Mouse (Mus musculus): ENCODE results near the gene Hist3h2ba. TPM values are rescaled to one million over a fixed set of nuclear protein-coding genes. Genes with fewer than 3 reads are reported as not detected.

Hist3h2ba gene
- total RNA-seq, 2 experiments from 2014 or later, result 82.1 to 87.0 TPM

DNA sequence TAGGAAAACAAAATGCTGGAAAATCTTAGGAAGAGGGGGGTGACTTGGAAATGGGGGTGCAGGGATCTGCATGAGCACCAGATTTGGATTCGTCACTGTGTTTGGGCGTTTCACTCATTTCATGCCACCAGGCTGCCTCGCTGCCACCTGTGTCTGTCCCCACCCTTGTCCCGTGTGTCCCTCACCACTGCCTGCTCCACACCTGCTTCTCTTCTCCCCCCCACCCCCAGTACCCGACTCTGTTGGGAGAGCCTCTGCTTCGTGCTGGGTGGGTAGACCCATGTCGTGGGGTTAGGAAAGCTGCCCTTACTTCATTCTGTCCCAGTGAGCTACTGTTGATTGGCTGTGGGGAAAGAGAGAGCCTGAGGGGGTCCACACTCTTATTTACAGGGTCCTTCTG is 35.9 kb downstream of the Hist3h2ba start:
- no peak for DNase-seq (ENCODE audit: low spot score in 2 of 2)

- no peak for DNase-seq (ENCODE audit: low spot score in 2 of 2)
These were observed 36.7 kb downstream of the Hist3h2ba start for GRCm38 (mm10) chr11:58985299-58985917.

- no peak for DNase-seq (ENCODE audit: low spot score in 2 of 2)
These were observed 40.4 kb downstream of the Hist3h2ba start for GRCm38 (mm10) chr11:58989166-58989565.

DNA sequence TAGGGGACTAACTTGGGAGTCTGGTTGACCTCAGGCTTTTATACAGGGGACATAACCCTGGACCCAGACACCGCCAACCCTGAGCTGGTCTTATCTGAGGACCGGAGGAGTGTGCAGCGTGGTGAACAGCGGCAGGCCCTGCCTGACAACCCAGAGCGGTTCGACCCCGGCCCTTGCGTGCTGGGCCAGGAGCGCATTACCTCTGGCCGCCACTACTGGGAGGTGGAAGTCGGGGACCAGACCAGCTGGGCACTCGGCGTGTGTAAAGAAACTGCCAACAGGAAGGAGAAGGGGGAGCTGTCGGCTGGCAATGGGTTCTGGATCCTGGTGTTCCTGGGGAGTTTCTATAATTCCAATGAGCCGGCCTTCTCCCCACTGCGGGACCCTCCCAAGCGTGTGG is 41.4 kb downstream of the Hist3h2ba start:
- DNase-seq (ENCODE audit: low spot score in 2 of 2), result no peak

DNA sequence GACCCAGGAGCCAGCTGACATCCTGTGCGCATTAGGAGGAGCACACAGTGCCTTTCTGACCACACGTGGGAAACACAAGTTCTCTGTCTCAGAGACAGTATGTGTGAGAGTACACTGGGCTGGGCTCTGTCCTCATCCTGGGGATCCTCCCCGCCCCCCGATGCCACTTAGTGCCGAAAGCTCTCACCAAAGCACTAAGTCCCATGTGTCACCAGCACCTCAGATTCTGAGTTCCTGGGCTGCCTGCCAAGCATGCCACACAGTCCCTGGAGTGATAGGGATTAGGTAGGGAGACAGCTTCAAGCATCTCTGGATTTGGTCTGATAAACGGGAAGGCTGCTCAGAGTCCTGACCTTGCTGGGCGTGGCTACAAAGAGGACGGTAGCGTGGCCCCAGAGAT is 42.1 kb downstream of the Hist3h2ba start:
- no peak for DNase-seq (ENCODE audit: low spot score in 2 of 2)

- no peak for DNase-seq (ENCODE audit: low spot score in 2 of 2)
These were observed 43.2 kb downstream of the Hist3h2ba start for GRCm38 (mm10) chr11:58991911-58992310.

GRCm38 (mm10) chr11:58993091-58993670 is 44.5 kb downstream of the Hist3h2ba start:
- DNase-seq (ENCODE audit: low spot score in 2 of 2), result no peak

- no peak for DNase-seq (ENCODE audit: low spot score in 2 of 2)
These were observed 45.7 kb downstream of the Hist3h2ba start for GRCm38 (mm10) chr11:58994337-58994826.

DNA sequence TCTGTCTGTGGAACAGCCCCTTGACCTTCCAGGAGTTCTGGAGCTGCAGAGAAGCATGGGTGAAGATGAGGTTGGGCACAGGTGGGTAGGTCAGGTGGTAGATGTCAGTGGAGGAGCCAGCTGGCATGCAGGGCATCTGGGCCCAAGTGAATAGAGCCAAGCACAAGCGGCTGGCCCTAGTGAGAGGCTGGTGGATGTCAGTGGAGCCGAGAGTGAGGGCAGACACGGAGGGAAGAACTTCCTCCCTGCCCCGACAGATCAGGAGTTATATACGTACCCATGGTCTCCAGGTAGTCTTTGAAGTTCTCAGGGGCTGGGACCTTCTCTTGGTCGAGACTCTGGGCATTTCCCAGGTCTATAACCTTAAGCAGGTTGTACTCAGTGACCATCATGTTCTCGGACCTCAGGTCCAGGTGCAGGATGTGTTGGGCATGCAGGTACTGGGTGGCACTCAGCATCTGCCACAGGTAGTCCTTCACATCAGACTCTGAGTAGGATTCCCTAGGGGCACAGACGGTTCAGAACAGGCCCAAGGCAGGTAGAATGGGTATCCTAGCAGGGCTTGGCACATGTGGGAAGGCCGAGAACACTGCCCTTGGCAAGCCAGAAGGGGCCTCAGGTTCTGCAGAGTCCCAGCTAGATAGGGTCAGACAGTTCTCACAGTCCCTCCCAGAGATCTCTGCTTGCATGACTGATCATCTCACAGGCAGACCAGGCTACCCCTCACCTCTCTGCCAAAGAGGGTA is 46.5 kb downstream of the Hist3h2ba start:
- DNase-seq (ENCODE audit: low spot score in 2 of 2), result no peak

- no peak for DNase-seq (ENCODE audit: low spot score in 2 of 2)
These were observed 47.2 kb downstream of the Hist3h2ba start for GRCm38 (mm10) chr11:58995807-58996370.

DNA sequence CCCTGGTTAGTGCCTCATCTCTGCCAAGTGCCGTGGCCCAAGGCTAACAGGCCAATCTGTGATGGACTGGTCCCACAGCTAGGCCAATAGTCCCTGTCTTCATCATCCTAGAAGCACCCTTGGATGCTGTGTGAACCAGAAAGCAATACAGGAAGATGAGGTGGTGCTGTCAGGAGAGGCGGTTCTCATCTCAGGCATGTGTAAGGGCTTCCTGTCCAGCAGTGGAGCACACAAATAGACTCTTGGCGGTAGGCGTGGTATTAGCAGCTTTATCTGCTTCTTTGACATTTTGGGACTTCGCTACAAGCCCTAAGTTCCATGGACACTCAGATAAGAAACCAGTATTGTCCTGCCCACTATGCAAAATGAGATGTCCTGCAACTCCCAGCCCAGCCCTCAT is 48.8 kb downstream of the Hist3h2ba start:
- no peak for DNase-seq (ENCODE audit: low spot score in 2 of 2)

Small RNAs within 50 kb of the gene (microRNA-seq; reads per million reads assigned to microRNA genes)
- gene Gm44313, result 0 reads per million in 2 experiments

Other genes starting within 250 kb of the Hist3h2ba start
- gene Olfr319, start 249.8 kb upstream of the Hist3h2ba start, total RNA-seq (2021), result not detected
- gene Olfr318, start 224.9 kb upstream of the Hist3h2ba start, total RNA-seq (2021), result under 1 TPM in 1 of 2 experiments, not detected in 1; 0.08 TPM
- under 1 TPM in 1 of 2 experiments, not detected in 1; 0.10 TPM for gene Olfr317, start 209.7 kb upstream of the Hist3h2ba start, total RNA-seq (2021)
- gene Olfr316, start 196.2 kb upstream of the Hist3h2ba start, total RNA-seq (2021), result 1 to 10 TPM; 1.1 to 1.4 TPM
- gene Olfr315, start 175.7 kb upstream of the Hist3h2ba start, total RNA-seq (2021), result not detected
- not detected for gene Olfr314, start 166.0 kb upstream of the Hist3h2ba start, total RNA-seq (2021)
- gene Fam183b, start 147.0 kb upstream of the Hist3h2ba start, total RNA-seq (2021), result 1 to 10 TPM; 8.4 to 8.6 TPM
- gene Olfr313, start 133.9 kb upstream of the Hist3h2ba start, total RNA-seq (2021), result not detected
- not detected for gene Olfr312, start 119.7 kb upstream of the Hist3h2ba start, total RNA-seq (2021)
- gene Olfr311, start 109.7 kb upstream of the Hist3h2ba start, total RNA-seq (2021), result not detected
- 10 to 100 TPM; 16.8 to 17.6 TPM for gene Gm12258, start 101.8 kb upstream of the Hist3h2ba start, total RNA-seq (2021)
- 10 to 100 TPM; 12.2 to 13.2 TPM for gene 2810021J22Rik, start 81.7 kb upstream of the Hist3h2ba start, total RNA-seq (2021)
- gene Zfp39, start 44.7 kb upstream of the Hist3h2ba start, total RNA-seq (2021), result 1 to 10 TPM; 9.5 to 9.6 TPM
- not detected for gene Btnl10, start 31.0 kb upstream of the Hist3h2ba start, total RNA-seq (2021)
- gene Rnf187, start 10.0 kb upstream of the Hist3h2ba start, total RNA-seq (2021), result 100 to 1,000 TPM; 493 to 502 TPM
- gene Hist3h2a, start 5.8 kb downstream of the Hist3h2ba start, total RNA-seq (2021), result 10 to 100 TPM; 69.9 to 70.6 TPM
- 1 to 10 TPM; 4.7 to 5.7 TPM for gene Trim17, start 5.8 kb downstream of the Hist3h2ba start, total RNA-seq (2021)
- 10 to 100 TPM; 29.1 to 30.4 TPM for gene Trim11, start 29.2 kb downstream of the Hist3h2ba start, total RNA-seq (2021)
- gene Obscn, start 187.5 kb downstream of the Hist3h2ba start, total RNA-seq (2021), result 1 to 10 TPM in 1 of 2 experiments, under 1 TPM in 1; 0.91 to 1.7 TPM
- gene Iba57, start 214.8 kb downstream of the Hist3h2ba start, total RNA-seq (2021), result 1 to 10 TPM; 6.7 TPM
- 10 to 100 TPM; 11.9 to 13.6 TPM for gene Gjc2, start 234.3 kb downstream of the Hist3h2ba start, total RNA-seq (2021)
- gene Guk1, start 243.3 kb downstream of the Hist3h2ba start, total RNA-seq (2021), result 100 to 1,000 TPM; 148 to 152 TPM